Mouse (Mus musculus) kidney, embryonic 15.5 days (tissue): ENCODE results near the gene Rab11b. TPM values are rescaled to one million over a fixed set of nuclear protein-coding genes. Genes with fewer than 3 reads are reported as not detected.

Experiments used
- ATAC-seq: fragments of 200-750 bp; cut with Nextera tagmentation; replicated peaks from 2 replicates; pipeline ENCODE4 v1.8.0; 2017; ENCODE audit warnings: moderate TSS enrichment; ENCODE audit not compliant: low FRiP score
- H3K27ac ChIP-seq: fragments of 300-500 bp; sonication (generic); 2 replicates; pipeline ENCODE4 v1.5.1; 2015; ENCODE audit warnings: mild to moderate bottlenecking, inconsistent platforms
- H3K27me3 ChIP-seq: fragments of 300-500 bp; sonication (generic); 2 replicates; pipeline ENCODE4 v1.6.1; 2015; ENCODE audit warnings: inconsistent platforms
- H3K36me3 ChIP-seq: fragments of 300-500 bp; sonication (generic); 2 replicates; pipeline ENCODE4 v1.6.1; 2015; ENCODE audit warnings: inconsistent platforms
- H3K4me1 ChIP-seq: fragments of 300-500 bp; sonication (generic); 2 replicates; pipeline ENCODE4 v1.6.1; 2015; ENCODE audit warnings: inconsistent platforms
- H3K4me2 ChIP-seq: fragments of 300-500 bp; sonication (generic); 2 replicates; pipeline ENCODE4 v1.6.1; 2015; ENCODE audit warnings: moderate library complexity, mild to moderate bottlenecking, inconsistent platforms
- H3K4me3 ChIP-seq: fragments of 300-500 bp; sonication (generic); replicated peaks from 2 replicates; pipeline ENCODE4 v1.5.1; 2015; ENCODE audit warnings: mild to moderate bottlenecking, inconsistent platforms
- H3K9ac ChIP-seq: fragments of 300-500 bp; sonication (generic); 2 replicates; pipeline ENCODE4 v1.6.1; 2015; ENCODE audit warnings: mild to moderate bottlenecking, inconsistent platforms
- H3K9me3 ChIP-seq: fragments of 300-500 bp; sonication (generic); replicated peaks from 2 replicates; pipeline ENCODE4 v1.6.1; 2016; ENCODE audit warnings: inconsistent platforms
- WGBS: fragments of 180-500 bp; shearing (Covaris S2); methylation state at CpG from one replicate; pipeline ENCODE4 v1.1.7; 2015; ENCODE audit warnings: mixed read lengths; 5-methylcytosine and 5-hydroxymethylcytosine counted together
- polyA plus RNA-seq: library from polyadenylated mRNA; unstranded; fragments of >200 nt; fragmentation: Nextera tagmentation; extraction: Ambion mirVana; gene quantifications from 2 replicates; pipeline ENCODE4 v1.2.1, GENCODE M21; 2015

Rab11b gene
- polyA plus RNA-seq, 1 experiment from 2014 or later = 342 TPM

- no peak for ATAC-seq
- peak overlapping the region; percentile 55 for H3K4me3 ChIP-seq
- peak overlapping the region; percentile 87; the same call in 1 of the 2 replicates for H3K27ac ChIP-seq
- peak overlapping the region; percentile 94 for H3K4me2 ChIP-seq
- H3K4me1 ChIP-seq = peaks cover 47% of the 10 kb centered on the region
- H3K9me3 ChIP-seq = no peaks in the 10 kb centered on the region
- H3K9ac ChIP-seq = peak overlapping the region; percentile 61; the same call in 1 of the 2 replicates
- 35% methylated on average over 4 of the region's 4 CpGs for WGBS
- H3K27me3 ChIP-seq = 0 out of 2 replicates have a peak, but pooled peaks cover 3% of the 10 kb centered on the region
- H3K36me3 ChIP-seq = peaks cover 9% of the 10 kb centered on the region
These were observed 21.7 kb upstream of the Rab11b start for GRCm38 (mm10) chr17:33782067-33782466.

GRCm38 (mm10) chr17:33781124-33781977, 21.0 kb upstream of the Rab11b start, which contains the start of gene Angptl4:
Gene Angptl4 (minus strand): TSS chr17:33781830.
- Histone ChIP-seq H3K27me3 (no peaks in the 10 kb centered on the region), H3K36me3 (peaks cover 16% of the 10 kb centered on the region), H3K4me2 (peak within 1 kb of the TSS; percentile 94), H3K4me3 (peak within 1 kb of the TSS; percentile 55), H3K4me1 (peaks cover 47% of the 10 kb centered on the region), H3K9me3 (no peaks in the 10 kb centered on the region), H3K9ac (peak within 1 kb of the TSS; percentile 61), H3K27ac (peak within 1 kb of the TSS; percentile 87)
- under 1% methylated on average over 49 of the region's 50 CpGs for WGBS
- ATAC-seq = peak; percentile 88

GRCm38 (mm10) chr17:33780431-33780830, 20.1 kb upstream of the Rab11b start:
- peak overlapping the region; percentile 87 for H3K27ac ChIP-seq
- H3K36me3 ChIP-seq = peaks cover 24% of the 10 kb centered on the region
- H3K4me3 ChIP-seq = peak overlapping the region; percentile 55
- H3K9me3 ChIP-seq = no peaks in the 10 kb centered on the region
- no peak overlapping the region for H3K9ac ChIP-seq
- WGBS = 79% methylated on average over 5 of the region's 5 CpGs
- ATAC-seq = no peak
- H3K4me2 ChIP-seq = peak overlapping the region; percentile 94
- H3K4me1 ChIP-seq = peaks cover 47% of the 10 kb centered on the region
- no peaks in the 10 kb centered on the region for H3K27me3 ChIP-seq

GRCm38 (mm10) chr17:33779967-33780295, 19.6 kb upstream of the Rab11b start:
- ATAC-seq = no peak
- Histone ChIP-seq H3K9me3 (no peaks in the 10 kb centered on the region), H3K36me3 (peaks cover 28% of the 10 kb centered on the region), H3K9ac (no peak overlapping the region), H3K4me3 (peak overlapping the region; percentile 55; the same call in 1 of the 2 replicates), H3K4me1 (peaks cover 47% of the 10 kb centered on the region), H3K4me2 (peak overlapping the region; percentile 94), H3K27me3 (no peaks in the 10 kb centered on the region), H3K27ac (peak overlapping the region; percentile 87)
- 77% methylated on average over 5 of the region's 5 CpGs for WGBS

GRCm38 (mm10) chr17:33779271-33779966, 19.1 kb upstream of the Rab11b start:
- peaks cover 28% of the 10 kb centered on the region for H3K36me3 ChIP-seq
- peak overlapping the region; percentile 55 for H3K4me3 ChIP-seq
- H3K4me2 ChIP-seq = peak overlapping the region; percentile 94
- H3K9me3 ChIP-seq = no peaks in the 10 kb centered on the region
- peaks cover 47% of the 10 kb centered on the region for H3K4me1 ChIP-seq
- ATAC-seq = peak; percentile 50
- 38% methylated on average over 9 of the region's 9 CpGs for WGBS
- H3K27me3 ChIP-seq = no peaks in the 10 kb centered on the region
- H3K27ac ChIP-seq = peak overlapping the region; percentile 87
- no peak overlapping the region for H3K9ac ChIP-seq

- H3K9ac ChIP-seq = no peak overlapping the region
- H3K36me3 ChIP-seq = peaks cover 28% of the 10 kb centered on the region
- 94% methylated on average over 4 of the region's 4 CpGs for WGBS
- H3K4me1 ChIP-seq = peaks cover 20% of the 10 kb centered on the region
- H3K4me2 ChIP-seq = no peak overlapping the region
- ATAC-seq = no peak
- H3K27ac ChIP-seq = no peak overlapping the region
- no peaks in the 10 kb centered on the region for H3K9me3 ChIP-seq
- H3K27me3 ChIP-seq = no peaks in the 10 kb centered on the region
- no peak overlapping the region for H3K4me3 ChIP-seq
These were observed 15.0 kb upstream of the Rab11b start for GRCm38 (mm10) chr17:33775287-33775686.

GRCm38 (mm10) chr17:33774573-33775155, 14.3 kb upstream of the Rab11b start:
- Histone ChIP-seq H3K4me2 (no peak overlapping the region), H3K4me1 (peaks cover 14% of the 10 kb centered on the region), H3K27me3 (no peaks in the 10 kb centered on the region), H3K4me3 (no peak overlapping the region), H3K27ac (no peak overlapping the region), H3K9me3 (no peaks in the 10 kb centered on the region), H3K9ac (no peak overlapping the region), H3K36me3 (peaks cover 28% of the 10 kb centered on the region)
- ATAC-seq = no peak
- WGBS = 94% methylated on average over 8 of the region's 8 CpGs

GRCm38 (mm10) chr17:33773871-33774572, 13.7 kb upstream of the Rab11b start:
- Histone ChIP-seq H3K4me3 (no peak overlapping the region), H3K9ac (no peak overlapping the region), H3K27me3 (no peaks in the 10 kb centered on the region), H3K36me3 (peaks cover 28% of the 10 kb centered on the region), H3K9me3 (no peaks in the 10 kb centered on the region), H3K27ac (no peak overlapping the region), H3K4me1 (peaks cover 7% of the 10 kb centered on the region), H3K4me2 (no peak overlapping the region)
- ATAC-seq = no peak
- WGBS = 87% methylated on average over 6 of the region's 6 CpGs

- peaks cover 1% of the 10 kb centered on the region; the same call in 1 of the 2 replicates for H3K4me1 ChIP-seq
- no peak overlapping the region for H3K27ac ChIP-seq
- H3K4me2 ChIP-seq = no peak overlapping the region
- WGBS = 86% methylated on average over 6 of the region's 6 CpGs
- no peaks in the 10 kb centered on the region for H3K9me3 ChIP-seq
- no peak overlapping the region for H3K9ac ChIP-seq
- no peak for ATAC-seq
- peaks cover 28% of the 10 kb centered on the region for H3K36me3 ChIP-seq
- no peak overlapping the region for H3K4me3 ChIP-seq
- no peaks in the 10 kb centered on the region for H3K27me3 ChIP-seq
These were observed 13.1 kb upstream of the Rab11b start for GRCm38 (mm10) chr17:33773426-33773825.

GRCm38 (mm10) chr17:33771617-33772016, 11.3 kb upstream of the Rab11b start:
- ATAC-seq = no peak
- H3K27me3 ChIP-seq = no peaks in the 10 kb centered on the region
- no peak overlapping the region for H3K4me3 ChIP-seq
- H3K9ac ChIP-seq = no peak overlapping the region
- no peaks in the 10 kb centered on the region for H3K9me3 ChIP-seq
- H3K4me1 ChIP-seq = no peaks in the 10 kb centered on the region
- H3K27ac ChIP-seq = no peak overlapping the region
- H3K36me3 ChIP-seq = peaks cover 15% of the 10 kb centered on the region
- no peak overlapping the region for H3K4me2 ChIP-seq
- WGBS = 95% methylated on average over 4 of the region's 4 CpGs

GRCm38 (mm10) chr17:33766389-33766788, 6.1 kb upstream of the Rab11b start:
- WGBS = 66% methylated on average over 3 of the region's 3 CpGs

More at GRCm38 (mm10) chr17:33766389-33766788, 6.1 kb upstream of the Rab11b start:
- Histone ChIP-seq H3K9ac (no peak overlapping the region), H3K27ac (no peak overlapping the region), H3K9me3 (no peaks in the 10 kb centered on the region), H3K4me2 (no peak overlapping the region), H3K36me3 (no peaks in the 10 kb centered on the region), H3K4me1 (no peaks in the 10 kb centered on the region), H3K4me3 (no peak overlapping the region), H3K27me3 (no peaks in the 10 kb centered on the region)
- ATAC-seq = no peak
